Mouse (Mus musculus) intestine, postnatal 0 days (tissue): ENCODE results near the gene Gcgr. TPM values are rescaled to one million over a fixed set of nuclear protein-coding genes. Genes with fewer than 3 reads are reported as not detected.

Experiments used
- ATAC-seq: fragments of 200-750 bp; cut with Nextera tagmentation; 2 replicates; pipeline ENCODE4 v1.8.0; 2017; ENCODE audit warnings: mild to moderate bottlenecking, moderate TSS enrichment, moderate library complexity
- H3K27ac ChIP-seq: fragments of 300-500 bp; sonication (generic); 2 replicates; pipeline ENCODE4 v1.5.1; 2014; ENCODE audit warnings: mild to moderate bottlenecking, low read depth, low read length, moderate library complexity
- H3K27me3 ChIP-seq: fragments of 300-500 bp; sonication (generic); replicated peaks from 2 replicates; pipeline ENCODE4 v1.6.1; 2014; ENCODE audit warnings: low read length, mixed read lengths; ENCODE audit not compliant: control insufficient read depth, insufficient read depth
- H3K36me3 ChIP-seq: fragments of 300-500 bp; sonication (generic); 2 replicates; pipeline ENCODE4 v1.6.1; 2014; ENCODE audit warnings: mild to moderate bottlenecking, moderate library complexity; ENCODE audit not compliant: control insufficient read depth, insufficient read depth
- H3K4me1 ChIP-seq: fragments of 300-500 bp; sonication (generic); replicated peaks from 2 replicates; pipeline ENCODE4 v1.6.1; 2014; ENCODE audit warnings: antibody characterized with exemption, low read length, mixed read lengths; ENCODE audit not compliant: control insufficient read depth, insufficient read depth
- H3K4me2 ChIP-seq: fragments of 300-500 bp; sonication (generic); replicated peaks from 2 replicates; pipeline ENCODE4 v1.6.1; 2014; ENCODE audit warnings: low read depth, mild to moderate bottlenecking, moderate library complexity
- H3K4me3 ChIP-seq: fragments of 300-500 bp; sonication (generic); 2 replicates; pipeline ENCODE4 v1.5.1; 2014; ENCODE audit warnings: low read depth, low read length
- H3K9ac ChIP-seq: fragments of 300-500 bp; sonication (generic); 2 replicates; pipeline ENCODE4 v1.6.1; 2014; ENCODE audit warnings: mild to moderate bottlenecking, low read depth, low read length
- H3K9me3 ChIP-seq: fragments of 300-500 bp; sonication (generic); 2 replicates; pipeline ENCODE4 v1.6.1; 2016; ENCODE audit warnings: mixed run types; ENCODE audit not compliant: control insufficient read depth
- CTCF ChIP-seq: sonication (generic); IDR thresholded peaks from 2 replicates; pipeline ENCODE4 v1.5.1; 2016; ENCODE audit warnings: low read depth, mild to moderate bottlenecking, control low read depth, antibody characterized with exemption, moderate library complexity
- WGBS: fragments of 180-500 bp; shearing (Covaris S2); extraction: QIAGEN DNeasy Blood & Tissue Kit; methylation state at CpG from one replicate; pipeline ENCODE4 v1.1.7; 2014; 5-methylcytosine and 5-hydroxymethylcytosine counted together
- polyA plus RNA-seq: library from polyadenylated mRNA; unstranded; fragments of >200 nt; fragmentation: Nextera tagmentation; extraction: Ambion mirVana; gene quantifications from 2 replicates; pipeline ENCODE4 v1.2.1, GENCODE M21; 2015

The Gcgr gene
- polyA plus RNA-seq, 1 experiment from 2014 or later = 1.0 TPM

DNA sequence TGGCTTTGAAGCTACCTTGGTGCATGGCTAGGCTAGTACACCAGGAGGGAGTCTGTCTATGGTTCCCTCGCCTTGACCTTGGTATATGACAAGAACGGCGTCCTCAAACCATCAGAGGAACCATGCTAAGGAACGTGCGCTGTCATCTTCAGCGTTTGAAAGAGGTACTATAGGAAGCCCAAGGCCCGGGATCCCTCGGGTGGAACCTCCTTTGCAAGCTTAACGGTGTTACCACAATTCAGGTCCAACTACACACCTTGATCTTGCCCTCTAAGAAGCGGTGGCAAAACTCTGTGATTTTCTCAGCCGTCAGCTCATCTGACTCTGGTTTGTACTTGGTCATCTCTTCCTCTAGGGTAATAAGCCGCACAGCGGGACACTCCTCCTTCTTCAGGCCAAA is 32.5 kb downstream of the Gcgr start:
- no peak overlapping the region for H3K4me2 ChIP-seq
- no peak for TF ChIP-seq CTCF
- 0 out of 2 replicates have a peak, but pooled peaks cover under 1% of the 10 kb centered on the region for H3K4me1 ChIP-seq
- H3K27ac ChIP-seq = no peak overlapping the region
- H3K9ac ChIP-seq = no peak overlapping the region
- no peak overlapping the region for H3K4me3 ChIP-seq
- no peaks in the 10 kb centered on the region for H3K9me3 ChIP-seq
- 91% methylated on average over 13 of the region's 13 CpGs for WGBS
- H3K36me3 ChIP-seq = peaks cover 90% of the 10 kb centered on the region
- no peak for ATAC-seq
- no peaks in the 10 kb centered on the region for H3K27me3 ChIP-seq

DNA sequence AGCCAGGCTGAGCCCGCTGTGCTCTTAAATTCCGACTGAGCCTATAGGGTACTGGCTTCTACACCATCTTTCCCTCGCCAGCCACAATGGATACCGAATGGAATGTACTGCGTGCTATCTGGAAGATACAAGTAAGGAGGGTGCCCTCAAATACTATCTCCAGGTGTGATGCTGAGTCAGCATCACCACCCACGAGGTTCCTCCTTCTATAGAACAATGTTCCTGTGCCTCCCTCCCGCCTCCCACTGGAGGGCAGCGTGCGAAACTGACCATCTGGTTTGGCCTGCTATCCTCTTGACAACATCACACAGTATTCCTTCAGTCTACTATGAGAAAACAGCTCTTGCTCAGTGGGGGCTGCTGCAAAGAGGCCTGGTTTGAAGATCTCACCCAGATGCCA is 34.6 kb downstream of the Gcgr start:
- no peak overlapping the region for H3K9ac ChIP-seq
- no peaks in the 10 kb centered on the region for H3K9me3 ChIP-seq
- H3K27ac ChIP-seq = 0 out of 2 replicates have a peak overlapping the region, but pooled peaks have one; percentile 21
- peaks cover 95% of the 10 kb centered on the region for H3K36me3 ChIP-seq
- no peaks in the 10 kb centered on the region for H3K27me3 ChIP-seq
- no peak for TF ChIP-seq CTCF
- ATAC-seq = no peak
- 67% methylated on average over 9 of the region's 9 CpGs for WGBS
- H3K4me3 ChIP-seq = no peak overlapping the region
- 0 out of 2 replicates have a peak, but pooled peaks cover 4% of the 10 kb centered on the region for H3K4me1 ChIP-seq
- no peak overlapping the region for H3K4me2 ChIP-seq

DNA sequence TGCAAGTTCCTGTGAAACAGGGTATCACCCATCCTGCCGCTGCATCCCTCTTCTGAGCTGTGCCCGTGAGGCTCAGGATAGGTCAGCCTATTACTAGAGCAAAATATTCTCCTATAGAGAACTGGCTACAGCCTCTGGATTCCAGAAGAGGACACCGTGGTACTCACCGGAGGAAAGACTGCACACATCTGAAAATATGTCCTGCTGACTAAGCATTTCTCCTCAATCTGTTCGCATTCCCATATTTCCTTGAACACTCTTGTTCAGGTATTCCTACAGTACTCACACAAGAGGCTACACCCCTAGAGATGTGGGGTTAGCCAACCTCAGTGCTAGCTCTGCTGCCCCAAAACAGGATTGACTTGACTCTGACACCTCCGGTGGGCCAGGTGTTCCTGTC is 37.8 kb downstream of the Gcgr start:
- Histone ChIP-seq H3K9me3 (no peaks in the 10 kb centered on the region), H3K4me1 (0 out of 2 replicates have a peak, but pooled peaks cover 7% of the 10 kb centered on the region), H3K9ac (0 out of 2 replicates have a peak overlapping the region, but pooled peaks have one; percentile 11), H3K27ac (peak overlapping the region; percentile 54), H3K36me3 (peaks cover 77% of the 10 kb centered on the region), H3K4me3 (no peak overlapping the region), H3K27me3 (no peaks in the 10 kb centered on the region), H3K4me2 (peak overlapping the region; percentile 38; the same call in 1 of the 2 replicates)
- no peak for TF ChIP-seq CTCF
- ATAC-seq = no peak
- 83% methylated on average over 6 of the region's 6 CpGs for WGBS

DNA sequence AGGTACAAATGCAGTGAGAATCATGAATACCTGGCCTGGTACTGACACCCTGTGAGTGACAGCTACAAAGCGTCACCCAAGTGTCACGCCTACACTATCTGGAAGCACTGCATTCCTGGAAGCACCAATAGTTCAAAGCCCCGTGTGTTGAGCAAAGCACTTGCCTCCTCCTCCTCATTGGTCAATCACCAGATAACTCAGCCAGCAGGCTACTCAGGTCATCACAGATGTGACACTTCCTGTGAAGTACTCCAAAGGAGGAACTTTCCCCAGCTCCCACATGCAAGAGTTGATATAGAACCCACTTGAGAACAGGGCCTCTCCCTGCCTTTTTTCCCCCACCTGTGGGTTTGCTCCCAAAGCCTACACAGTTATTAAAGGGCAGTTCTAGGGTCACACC is 40.6 kb downstream of the Gcgr start:
- WGBS = 56% methylated on average over 3 of the region's 3 CpGs
- no peak for TF ChIP-seq CTCF
- H3K4me2 ChIP-seq = peak overlapping the region; percentile 69
- peaks cover 50% of the 10 kb centered on the region for H3K36me3 ChIP-seq
- peak overlapping the region; percentile 98 for H3K9ac ChIP-seq
- H3K4me3 ChIP-seq = peak overlapping the region; percentile 92
- no peaks in the 10 kb centered on the region for H3K27me3 ChIP-seq
- H3K27ac ChIP-seq = peak overlapping the region; percentile 83
- H3K4me1 ChIP-seq = 0 out of 2 replicates have a peak, but pooled peaks cover 8% of the 10 kb centered on the region
- ATAC-seq = peak; percentile 6; the same call in 1 of the 2 replicates
- H3K9me3 ChIP-seq = no peaks in the 10 kb centered on the region

DNA sequence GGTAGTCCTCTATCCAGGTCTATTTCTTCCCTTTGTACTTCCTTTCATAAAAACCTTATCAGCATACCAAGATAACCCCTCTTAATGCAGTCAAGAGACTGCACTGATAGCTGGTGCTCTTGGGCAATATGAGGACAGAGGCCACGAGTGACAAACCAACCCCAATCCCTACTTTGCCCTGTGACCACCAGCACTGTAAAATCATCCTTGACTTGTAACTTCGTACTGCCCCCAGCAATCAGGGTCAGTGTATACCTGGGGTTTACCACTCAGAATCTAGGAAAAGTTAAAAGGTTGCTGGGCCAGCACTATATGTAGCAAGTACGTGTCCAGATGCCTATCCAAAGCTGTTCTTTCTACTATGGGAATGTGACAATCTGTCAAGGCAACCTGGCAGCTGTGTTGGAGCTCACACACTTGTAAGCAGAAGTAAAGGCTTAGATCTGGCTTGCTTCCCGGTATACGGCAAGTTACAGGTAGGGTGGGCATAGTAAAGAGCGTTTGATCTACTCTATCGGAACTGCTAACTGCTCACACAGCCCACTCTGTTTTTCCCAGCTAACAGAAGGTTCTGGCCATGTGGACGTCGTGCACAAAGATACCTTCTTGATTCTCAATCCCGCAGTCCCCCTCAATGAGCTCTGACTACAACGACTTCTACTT is 41.4 kb downstream of the Gcgr start:
- no peak for TF ChIP-seq CTCF
- 4% methylated on average over 11 of the region's 11 CpGs for WGBS
- H3K4me1 ChIP-seq = peaks cover 11% of the 10 kb centered on the region; the same call in 1 of the 2 replicates
- no peaks in the 10 kb centered on the region for H3K9me3 ChIP-seq
- H3K9ac ChIP-seq = peak overlapping the region; percentile 98
- ATAC-seq = peak; percentile 9
- H3K4me2 ChIP-seq = peak overlapping the region; percentile 69
- H3K4me3 ChIP-seq = peak overlapping the region; percentile 92
- H3K27me3 ChIP-seq = no peaks in the 10 kb centered on the region
- H3K36me3 ChIP-seq = peaks cover 42% of the 10 kb centered on the region
- H3K27ac ChIP-seq = peak overlapping the region; percentile 97

DNA sequence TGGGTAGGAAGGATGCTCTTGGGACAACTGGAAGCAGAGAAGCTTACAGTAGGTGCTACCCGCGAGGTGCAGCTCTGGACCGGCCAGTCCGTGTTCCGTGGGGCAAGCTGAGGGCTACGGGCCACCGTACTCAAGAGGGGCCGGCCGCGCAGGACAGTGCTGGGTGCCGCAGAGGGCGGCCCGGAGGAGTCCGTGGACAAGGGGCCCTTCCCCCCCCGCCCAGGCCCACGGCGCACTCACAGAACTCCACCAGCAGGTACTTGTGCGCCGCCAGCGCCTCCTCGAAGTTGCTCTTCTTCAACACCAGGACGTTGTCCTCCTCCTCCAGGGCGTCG is 41.9 kb downstream of the Gcgr start:
- ATAC-seq = peak; percentile 1
- peak overlapping the region; percentile 92 for H3K4me3 ChIP-seq

More for the DNA sequence above, 41.9 kb downstream of the Gcgr start:
- no peaks in the 10 kb centered on the region for H3K9me3 ChIP-seq
- no peaks in the 10 kb centered on the region for H3K27me3 ChIP-seq
- TF ChIP-seq CTCF = peak; percentile 16; the same call in 1 of the 2 replicates
- H3K36me3 ChIP-seq = peaks cover 37% of the 10 kb centered on the region
- peak overlapping the region; percentile 98 for H3K9ac ChIP-seq
- H3K27ac ChIP-seq = peak overlapping the region; percentile 97
- H3K4me2 ChIP-seq = peak overlapping the region; percentile 69
- peaks cover 15% of the 10 kb centered on the region; the same call in 1 of the 2 replicates for H3K4me1 ChIP-seq
- WGBS = 1% methylated on average over 21 of the region's 24 CpGs
